Mouse (Mus musculus): ENCODE measurements around the gene Aspg. TPM values are rescaled to one million over a fixed set of nuclear protein-coding genes. Genes with fewer than 3 reads are reported as not detected.

Aspg gene
- total RNA-seq (2021): 1 to 10 TPM; 1.8 to 2.2 TPM

DNA sequence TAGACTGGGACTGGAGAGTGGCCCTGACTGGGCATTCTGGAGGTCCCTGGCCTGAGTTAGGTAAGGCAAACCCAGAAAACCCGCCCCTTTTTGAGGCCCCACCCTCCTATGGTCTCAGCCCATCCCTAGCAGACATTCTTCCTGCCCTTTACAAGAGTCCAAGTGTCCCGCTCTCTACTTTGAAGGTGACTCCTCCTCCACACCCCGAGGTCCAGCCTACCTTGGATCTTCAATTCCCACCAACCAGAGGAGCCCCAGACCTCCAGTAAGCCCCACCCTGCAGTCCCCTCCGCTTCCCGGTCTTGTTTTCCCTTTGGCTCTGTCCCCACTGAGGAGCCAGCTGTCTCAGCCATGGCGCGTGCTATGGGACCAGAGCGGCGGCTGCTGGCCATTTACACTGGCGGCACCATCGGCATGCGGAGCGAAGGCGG lies at the start of gene Aspg:
Gene Aspg, plus strand, starts transcription at position 139 of the 431 bp plus-strand sequence.
- DNase-seq: no peak

DNA sequence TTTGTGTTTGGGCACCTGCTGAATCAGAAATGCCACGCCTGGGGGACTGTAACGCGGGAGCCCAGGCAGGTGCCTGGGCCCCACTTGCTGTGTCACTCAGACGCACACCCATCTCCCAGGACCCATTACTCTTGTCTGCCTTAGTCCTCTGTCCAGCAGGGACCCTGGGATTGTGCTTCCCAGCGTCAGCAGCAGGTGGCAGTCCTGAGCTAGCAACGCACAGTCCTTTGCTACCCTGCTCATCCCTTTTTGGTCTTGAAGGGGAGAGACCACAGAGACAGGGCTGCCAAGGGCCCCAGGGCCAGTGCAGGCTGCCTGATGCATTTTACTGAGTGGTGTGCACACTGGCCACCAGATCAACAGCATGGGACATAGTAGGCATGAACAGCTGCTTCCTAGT lies 28.8 kb upstream of the Aspg start:
- DNase-seq: peak; percentile 72 to 73

DNA sequence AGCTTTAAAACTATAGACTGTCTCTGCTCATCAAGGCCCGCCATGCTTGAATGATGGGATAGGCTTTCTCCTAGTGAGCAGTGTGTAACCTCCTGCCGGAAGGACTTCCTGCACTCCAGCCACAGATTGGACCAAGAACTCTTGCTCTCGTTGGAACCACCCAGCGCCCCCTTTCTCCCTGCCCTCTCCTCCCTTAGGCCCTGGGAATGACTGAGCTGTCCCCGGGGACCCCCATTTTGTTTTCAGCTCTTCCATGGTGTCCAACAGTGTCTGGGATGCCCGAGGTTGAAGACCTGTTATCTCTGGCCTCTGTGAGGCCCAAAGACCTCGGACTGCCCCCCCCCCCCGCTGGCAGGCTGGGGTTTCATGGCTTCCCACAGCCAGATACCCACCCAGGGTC lies 26.6 kb upstream of the Aspg start:
- no peak for DNase-seq

DNA sequence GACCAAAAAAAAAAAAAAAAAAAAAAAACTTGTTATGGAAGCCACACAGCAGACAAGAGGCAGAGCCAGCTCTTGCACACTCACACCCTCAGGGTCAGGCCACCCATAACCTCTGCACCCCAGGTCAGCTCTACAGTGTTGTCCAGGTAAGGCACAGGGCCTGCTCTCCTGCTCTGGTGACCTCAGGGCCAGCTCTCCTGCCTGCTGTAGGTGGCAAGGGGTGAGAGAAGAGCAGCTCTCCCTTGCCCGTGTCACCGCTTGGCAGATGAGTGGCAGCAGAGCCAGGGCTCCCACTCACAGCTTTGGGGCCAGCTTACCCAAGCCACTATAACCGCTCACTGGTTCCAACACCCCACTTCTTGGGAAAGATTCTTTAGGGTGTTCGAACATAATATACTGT lies 25.6 kb upstream of the Aspg start:
- no peak for DNase-seq

DNA sequence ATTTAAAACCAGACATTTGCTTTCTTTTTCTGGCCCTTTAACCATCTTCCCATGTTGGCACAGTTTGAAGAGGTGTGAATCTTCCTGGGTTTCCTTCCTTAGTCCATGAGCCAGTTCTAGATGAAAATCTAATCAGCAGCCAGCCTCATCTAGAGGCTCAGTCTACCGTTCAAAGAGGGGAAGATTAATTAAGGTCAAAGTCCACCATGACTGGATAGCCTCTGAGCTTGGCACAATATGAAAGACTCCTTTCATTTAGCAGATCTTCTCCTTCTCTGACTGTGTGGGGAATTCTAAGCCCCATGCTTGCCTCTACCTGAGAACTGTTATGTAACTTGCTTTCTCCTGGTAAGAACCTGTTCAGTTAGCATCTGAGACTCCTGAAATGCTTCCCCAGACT lies 24.2 kb upstream of the Aspg start:
- DNase-seq: no peak

DNA sequence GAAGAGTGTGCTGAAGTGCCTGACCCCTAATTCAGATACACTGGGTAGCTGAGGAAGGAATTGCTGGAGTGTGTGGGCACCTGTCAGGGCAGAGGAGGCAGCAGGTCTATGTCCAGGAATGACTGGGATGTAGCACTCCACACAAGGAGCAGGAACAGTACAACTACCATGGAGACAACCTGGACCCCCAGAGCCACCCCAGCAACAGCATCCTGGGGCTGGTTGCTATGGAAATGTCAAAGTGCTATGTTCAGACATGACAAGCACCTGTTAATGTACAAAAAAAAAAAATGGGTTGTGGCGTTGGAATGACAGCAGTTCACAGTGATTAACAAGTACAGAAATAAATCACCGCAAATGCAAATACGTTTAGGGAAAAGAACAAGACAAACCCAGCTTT lies 20.2 kb upstream of the Aspg start:
- DNase-seq: no peak

DNA sequence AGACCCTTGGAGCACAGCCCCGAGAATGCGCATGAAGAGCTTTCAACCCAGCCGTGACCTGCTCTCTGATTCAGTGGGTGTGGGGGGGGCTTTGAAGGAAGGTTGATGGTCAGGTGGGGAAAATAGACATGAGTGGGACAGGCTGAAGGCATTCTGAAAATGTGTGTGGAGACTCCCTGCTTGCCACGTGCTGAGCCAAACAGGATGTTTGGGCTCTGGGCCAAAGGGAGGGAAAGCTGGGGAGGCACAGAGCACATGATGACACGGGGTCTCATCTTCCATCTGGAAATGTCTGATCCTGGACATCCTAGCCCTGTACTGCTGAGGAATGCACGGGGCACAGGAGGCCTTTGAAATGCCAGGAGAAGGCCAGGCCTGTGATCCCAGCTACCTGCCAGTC lies 19.8 kb upstream of the Aspg start:
- no peak for DNase-seq

DNA sequence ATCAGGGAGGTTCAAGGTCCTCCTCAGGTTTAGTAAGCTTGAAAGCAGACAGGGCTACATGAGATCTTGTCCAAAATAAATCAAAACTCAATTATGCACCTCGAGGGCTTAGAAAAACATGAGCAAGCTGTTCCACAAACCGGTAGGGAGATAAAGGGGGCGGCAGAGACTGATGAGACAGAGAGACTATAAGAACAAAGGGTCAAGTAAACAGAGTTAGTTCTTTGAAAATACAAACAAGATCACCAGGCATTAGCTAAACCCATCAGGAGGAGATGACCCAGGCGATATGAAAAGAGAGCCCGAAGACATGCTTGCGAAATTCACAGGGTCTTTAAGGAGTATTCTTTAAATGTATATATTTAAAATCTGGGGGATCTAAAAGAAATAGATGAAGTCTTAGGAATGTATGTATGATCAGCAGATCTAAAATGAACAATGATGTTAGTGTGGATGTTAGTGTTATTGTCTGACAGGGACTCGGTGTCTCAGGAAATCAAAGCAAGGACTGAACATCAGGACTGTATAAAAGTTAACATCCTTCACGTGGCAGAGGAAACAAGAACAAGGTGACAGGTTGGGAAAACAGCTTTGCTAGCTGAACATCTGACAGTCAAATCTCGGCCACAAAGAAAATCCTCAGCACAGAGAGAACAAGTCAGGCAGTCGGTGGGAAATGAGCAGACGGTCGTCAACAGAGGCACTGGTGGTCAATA lies 17.7 kb upstream of the Aspg start:
- DNase-seq: no peak

DNA sequence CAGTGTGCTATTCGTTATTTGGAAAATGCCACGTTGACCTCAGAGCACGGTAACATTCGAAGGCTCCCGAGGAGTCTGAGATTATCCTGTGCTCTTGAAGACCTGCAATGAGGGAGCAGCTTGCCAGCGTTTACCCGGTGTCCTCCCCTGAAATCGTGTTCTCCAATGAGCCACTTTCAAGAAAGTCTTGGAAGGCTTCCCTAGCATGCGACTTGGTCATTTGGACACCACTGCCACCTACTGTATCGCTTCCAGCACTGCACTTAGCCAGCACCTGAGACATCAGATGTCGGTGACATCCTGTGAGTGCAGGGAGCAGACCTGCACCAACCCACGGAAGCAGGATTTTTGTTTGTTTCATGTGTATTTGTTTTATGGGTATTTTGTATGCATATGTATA lies 15.4 kb upstream of the Aspg start:
- peak; percentile 65 to 68 for DNase-seq

DNA sequence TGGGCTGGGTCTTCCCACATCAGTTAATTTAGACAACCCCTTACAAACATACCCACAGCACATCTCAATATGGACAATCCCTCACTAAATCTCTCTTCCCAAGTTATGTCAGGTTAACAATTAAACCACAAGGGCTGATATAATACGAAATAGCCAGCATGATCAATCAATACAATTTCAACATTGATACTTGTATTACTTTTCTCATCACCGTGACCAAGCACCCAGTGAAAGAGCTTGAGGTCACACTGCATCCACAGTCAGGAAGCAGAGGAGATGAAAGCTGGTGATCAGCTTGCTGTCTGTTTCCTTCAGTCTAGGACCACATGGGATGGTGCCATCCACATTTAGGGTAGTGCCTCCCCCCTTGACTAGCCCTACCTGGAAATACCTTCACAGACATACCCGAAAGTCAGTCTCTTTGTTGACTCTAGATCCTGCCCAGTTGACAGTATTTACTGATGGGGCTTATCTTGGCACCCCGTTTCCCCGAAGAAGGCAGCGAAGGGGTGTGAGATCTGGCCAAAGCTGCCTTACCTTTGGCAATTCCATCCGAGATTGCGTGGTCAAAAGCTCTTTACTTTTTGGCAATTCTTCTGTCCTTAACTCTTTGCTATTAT lies 12.1 kb upstream of the Aspg start:
- no peak for DNase-seq

DNA sequence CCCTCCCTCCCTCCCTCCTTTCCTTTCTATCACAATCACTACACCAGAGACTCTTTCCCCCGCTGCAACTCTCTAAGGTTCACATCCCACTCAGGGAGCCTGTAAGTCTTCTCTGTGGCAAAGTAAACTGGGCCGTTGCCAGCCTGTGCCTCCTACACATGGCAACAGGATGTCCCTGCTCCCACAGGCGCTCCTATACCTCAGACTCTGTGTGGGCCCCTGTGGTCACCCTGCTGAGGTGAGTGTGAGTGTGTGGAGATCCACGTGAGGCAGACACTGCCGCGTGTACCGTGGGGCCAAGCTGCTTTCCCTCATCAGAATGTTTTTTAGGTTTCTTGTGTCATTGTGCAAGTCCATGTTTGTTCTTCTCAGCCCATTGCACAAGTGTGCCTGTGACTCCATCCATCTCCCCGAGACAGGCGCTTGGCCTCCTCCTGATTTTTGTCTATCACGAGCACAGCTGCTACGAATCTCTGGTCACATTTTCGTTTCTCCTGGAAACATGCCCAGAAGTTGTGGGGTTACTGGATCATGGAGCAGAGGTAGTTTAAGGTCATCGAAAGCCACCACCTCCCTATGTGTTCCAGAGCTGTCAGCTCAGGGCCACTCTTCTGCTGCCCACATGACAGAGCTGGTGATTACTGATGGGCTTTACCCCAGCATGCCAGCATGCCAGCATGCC lies 10.3 kb upstream of the Aspg start:
- DNase-seq: no peak

DNA sequence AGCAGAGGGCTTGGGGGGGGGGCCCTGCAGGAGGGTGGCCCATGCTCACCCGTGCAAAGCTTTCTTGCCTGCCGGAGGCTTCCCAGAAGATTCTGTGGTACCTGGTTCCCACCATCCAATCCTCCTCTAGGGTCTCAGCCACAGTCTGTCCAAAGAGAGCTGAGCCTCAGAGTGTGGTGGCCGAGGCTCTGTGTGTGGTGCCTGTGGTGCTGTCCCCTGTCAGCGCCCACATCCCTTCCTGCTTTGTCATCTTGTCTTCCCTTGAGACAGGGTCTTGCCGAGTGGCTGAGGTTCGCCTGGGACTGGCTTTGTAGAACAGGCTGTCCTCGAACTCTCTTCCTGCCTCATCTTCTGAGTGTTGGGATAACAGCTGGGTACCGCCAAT lies 9.8 kb upstream of the Aspg start:
- DNase-seq: no peak

DNA sequence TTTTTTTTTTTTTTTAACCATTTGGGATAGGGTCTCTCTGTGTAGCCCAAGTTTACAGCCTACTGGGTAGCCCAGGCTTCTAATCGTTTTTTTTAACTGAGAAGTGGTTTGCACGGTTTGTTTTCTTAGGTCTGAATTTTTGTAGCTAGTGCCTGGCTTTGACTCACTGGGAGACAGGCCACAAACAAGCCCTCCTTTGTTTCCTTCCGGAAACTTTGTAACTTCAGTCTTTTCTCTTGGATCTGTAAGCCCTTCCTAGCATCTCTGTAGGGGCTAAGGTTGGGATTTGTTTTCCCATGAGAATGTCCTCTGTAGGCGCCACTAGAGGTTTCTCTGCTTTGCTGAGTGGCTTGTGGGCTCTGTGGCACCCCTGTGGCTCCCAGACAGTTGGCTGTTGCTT lies 6.4 kb upstream of the Aspg start:
- DNase-seq: no peak

DNA sequence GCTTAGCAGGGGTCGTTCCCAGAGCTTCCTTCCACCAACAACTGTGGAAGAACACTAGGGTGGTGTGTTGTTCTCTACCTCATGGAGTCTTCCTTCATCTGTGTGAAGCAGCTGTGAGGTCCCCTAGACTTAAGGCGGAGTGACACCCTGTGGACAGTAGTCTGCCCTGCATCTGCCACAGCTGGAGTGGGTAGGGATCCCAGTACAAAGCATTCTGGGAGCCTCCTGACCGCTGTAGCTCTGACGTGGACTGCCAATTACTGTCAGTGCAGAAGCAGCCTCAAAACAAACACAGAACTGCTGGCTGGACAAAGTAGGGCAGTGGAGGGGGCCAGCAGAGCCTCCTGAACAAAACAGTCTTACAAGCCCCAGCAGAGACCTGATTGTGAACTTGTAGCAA lies 5.4 kb upstream of the Aspg start:
- no peak for DNase-seq

DNA sequence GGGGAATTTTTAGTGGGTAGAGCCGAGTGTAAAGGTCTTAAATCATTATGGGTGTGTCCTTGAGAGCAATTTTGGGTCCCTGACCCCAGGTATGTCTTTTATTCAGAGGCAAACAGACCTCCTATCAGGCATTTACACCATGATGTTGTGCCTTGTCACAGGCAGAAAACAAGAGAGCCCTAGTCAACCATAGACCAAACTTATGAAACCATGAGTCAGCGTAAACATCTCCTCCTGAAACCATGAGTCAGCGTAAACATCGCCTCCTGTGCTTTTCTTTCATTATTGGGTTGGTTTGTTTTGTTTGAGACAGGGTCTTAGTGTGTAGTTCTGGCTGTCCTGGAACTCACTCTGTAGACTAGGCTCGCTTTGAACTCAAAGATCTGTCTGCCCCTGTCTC lies 3.3 kb upstream of the Aspg start:
- DNase-seq: no peak

DNA sequence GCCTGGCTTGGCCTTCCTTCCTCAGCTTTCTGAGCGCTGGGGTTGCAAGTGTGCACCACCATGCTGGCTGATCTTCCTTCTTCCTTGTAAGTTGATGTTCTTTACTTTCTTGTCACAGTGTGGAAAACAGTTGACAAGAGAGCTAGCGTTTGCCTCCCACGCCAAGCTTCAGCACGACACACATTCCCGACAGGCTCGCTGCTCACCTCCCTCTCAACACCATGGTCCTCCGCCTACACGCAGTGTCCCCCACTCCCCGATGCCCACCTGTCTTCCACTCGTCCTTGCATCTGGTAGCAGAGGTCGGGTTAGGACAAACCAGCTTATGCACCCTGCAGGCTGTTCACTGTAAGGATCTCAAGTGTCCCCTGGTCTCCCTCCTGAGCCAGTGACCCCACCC lies 1.6 kb upstream of the Aspg start:
- DNase-seq: no peak

DNA sequence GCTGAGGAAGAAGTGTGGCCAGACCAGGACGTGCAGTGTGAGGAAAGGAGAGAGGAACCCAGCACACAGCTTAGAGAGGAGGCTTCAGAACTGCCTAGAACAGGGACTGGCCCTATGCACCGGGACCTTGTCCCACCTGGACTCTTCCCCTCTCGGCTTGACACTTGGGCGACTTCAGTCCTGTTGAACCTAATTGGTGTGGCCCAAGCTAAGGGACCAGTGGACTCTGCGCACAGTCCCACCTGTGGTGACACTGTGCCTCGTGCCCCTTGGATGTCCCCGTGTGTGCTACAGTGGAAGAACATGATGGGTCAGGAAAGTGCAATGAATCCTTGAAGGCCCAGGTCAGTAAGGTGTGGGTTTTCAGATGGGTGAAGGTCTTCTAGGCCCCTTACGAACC lies 1.2 kb downstream of the Aspg start:
- DNase-seq: no peak

DNA sequence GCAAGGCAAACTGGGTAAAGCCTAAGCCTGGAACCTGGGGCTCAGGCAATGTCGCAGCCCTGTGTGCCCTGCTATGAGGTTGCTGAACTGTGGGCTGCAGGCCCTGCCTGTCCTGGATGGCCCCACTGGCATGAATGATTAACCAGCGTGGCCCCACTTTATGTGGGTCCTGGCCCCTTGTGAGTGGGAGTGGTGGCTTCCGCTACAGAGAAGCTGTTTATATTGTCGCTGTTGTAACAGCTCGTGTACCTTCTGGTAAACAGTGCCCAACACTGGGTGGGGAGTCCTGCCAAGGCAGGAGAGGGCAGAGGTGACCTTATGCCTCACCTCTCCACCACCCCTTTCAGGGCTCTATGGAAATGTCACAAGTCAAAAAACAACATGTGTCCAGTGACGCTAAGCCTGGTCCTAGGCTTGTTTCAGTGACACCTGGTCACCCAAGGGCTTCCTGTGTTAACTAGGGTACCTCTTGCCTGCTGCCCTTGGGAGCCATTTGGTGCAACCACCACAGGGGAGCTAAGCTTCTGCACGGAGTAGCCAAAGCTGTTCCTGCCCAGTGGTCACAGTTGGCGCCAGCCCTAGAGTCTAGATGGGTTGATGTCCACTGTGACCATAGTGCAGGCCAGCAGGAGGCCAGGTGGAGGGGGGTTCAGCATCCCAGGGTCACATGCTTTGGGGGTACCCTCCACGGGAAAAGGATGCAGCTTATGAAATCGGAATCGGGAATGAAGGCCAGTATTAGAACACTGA lies 2.4 kb downstream of the Aspg start:
- no peak for DNase-seq

DNA sequence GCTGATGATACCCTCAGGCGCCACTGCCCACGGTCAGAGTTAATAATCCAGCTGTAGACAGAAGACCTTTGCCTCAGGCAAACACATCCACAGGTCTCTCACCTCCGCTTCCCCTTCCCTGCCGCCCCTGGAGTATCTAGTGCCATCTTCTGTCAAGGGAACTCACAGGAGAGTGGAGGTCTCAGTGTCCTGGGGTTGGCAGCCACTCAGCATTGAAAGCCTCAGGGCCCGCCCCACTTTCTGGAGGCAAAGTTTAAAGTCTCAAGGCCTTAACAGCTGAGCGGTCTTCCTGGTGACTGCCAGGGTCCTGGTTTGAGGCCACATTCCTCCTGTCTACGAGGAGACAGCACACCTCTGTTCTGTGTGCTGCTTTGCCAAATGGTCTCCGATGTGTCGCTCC lies 3.2 kb downstream of the Aspg start:
- DNase-seq: no peak

DNA sequence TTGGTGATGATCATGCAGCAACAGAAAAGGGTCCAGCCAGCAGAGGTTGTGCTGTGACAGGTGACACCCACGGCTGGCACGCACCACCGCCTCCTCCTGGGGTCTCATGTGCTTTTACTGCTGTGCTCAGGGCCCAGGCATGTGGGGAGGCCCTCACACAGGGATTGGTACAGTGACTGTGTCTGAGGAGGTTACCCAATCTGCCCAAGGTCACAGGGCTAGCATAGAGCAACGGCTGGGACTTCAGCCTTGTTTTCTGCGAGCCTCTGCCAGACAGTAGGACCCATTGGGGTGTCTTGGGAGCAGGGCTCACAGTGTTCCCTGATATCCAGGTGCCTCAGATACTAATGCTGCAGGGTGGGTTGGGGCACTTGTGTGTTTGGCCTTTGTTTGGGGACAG lies 4.8 kb downstream of the Aspg start:
- no peak for DNase-seq

DNA sequence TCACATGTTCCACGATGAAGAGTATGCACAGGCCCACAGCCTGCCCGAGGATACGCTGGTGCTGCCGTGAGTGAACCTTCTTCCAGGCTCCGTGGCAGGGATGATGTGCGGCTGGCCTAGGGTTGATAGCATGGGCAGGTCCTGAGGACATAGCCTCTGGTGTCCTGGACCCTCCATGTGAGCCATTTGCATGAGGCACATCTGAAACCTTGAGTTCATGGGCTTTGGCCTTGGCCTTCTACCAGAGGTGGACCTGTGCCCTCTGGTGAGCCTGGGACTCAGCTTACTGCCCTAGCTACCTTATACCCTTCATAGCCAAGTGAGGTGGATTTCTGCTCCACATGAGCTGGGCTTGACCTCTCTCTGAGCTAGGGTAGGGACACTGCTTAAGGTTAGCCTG lies 5.8 kb downstream of the Aspg start:
- no peak for DNase-seq

DNA sequence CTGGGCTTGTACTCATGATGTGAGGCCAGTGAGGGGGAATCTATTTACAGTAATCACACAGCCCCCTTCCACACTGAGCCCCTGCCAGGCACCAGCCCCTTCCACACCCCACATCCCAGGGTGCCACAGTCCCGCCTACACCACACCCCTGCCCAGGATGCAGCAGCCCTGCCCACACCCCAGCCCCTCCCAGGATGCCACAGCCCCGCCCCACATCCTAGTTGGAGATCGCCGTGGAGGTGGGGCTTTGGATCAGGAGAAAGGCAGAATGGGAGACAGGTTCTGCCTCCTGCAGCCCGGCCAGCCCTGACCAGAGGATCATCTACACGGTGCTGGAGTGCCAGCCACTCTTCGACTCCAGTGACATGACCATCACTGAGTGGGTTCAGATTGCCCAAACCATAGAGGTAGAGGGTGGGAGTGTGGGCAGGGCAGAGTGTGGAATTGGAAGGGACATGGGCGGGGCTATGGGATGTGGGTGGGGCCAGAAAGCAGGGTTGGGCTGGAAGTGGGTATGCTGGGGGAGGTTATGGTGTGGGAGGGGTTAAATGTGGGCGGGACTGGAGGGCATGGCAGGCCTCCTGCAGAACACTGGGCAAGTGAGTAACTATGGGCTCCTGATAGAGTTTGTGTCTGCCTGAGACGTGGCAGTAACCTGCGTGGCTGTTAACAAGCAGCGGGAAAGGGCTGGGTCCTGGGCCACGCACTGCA lies 6.4 kb downstream of the Aspg start:
- no peak for DNase-seq

DNA sequence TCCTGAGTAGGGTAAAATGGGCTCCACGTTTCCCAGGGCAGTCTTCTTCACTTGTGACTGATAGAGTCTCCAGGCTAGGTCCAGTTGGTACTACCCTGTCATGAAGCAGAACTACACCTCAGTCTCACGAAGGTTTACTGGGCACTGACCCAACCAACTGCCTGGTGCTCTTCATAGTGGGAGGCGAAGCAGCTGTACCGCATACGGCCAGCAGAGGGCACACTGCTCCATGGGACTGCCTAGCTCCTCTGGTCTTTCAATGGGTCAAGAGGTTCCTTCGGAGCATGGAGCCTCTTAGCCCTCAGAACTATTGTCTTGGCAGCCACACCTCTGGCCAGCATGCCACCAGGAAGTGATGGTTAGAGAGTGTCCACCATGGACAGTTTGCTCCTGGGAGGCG lies 7.2 kb downstream of the Aspg start:
- DNase-seq: peak; percentile 77 to 81

Measured in layer of hippocampus, postnatal 36 days (tissue).